Mouse (Mus musculus) liver, adult 2 months (tissue): Measurements from ENCODE around the gene Fbn1. TPM values are rescaled to one million over a fixed set of nuclear protein-coding genes. Genes with fewer than 3 reads are reported as not detected.

Experiments
- DNase-seq: peaks from one replicate; pipeline ENCODE4 v3.0.0-alpha.2; 2011; ENCODE audit warnings: low read depth, low spot score; ENCODE audit errors: extremely low read depth
- H3K27ac ChIP-seq: fragments of 200-500 bp; replicated peaks from 2 replicates; pipeline ENCODE4 v1.5.1; 2012; ENCODE audit warnings: low read depth, mild to moderate bottlenecking, control low read depth, inconsistent platforms, low read length; ENCODE audit not compliant: insufficient read depth
- H3K27me3 ChIP-seq: fragments of 200-500 bp; 2 replicates; pipeline ENCODE4 v1.6.1; 2012; ENCODE audit warnings: mild to moderate bottlenecking, moderate library complexity, low read length, inconsistent platforms; ENCODE audit not compliant: control insufficient read depth, insufficient read depth
- H3K36me3 ChIP-seq: fragments of 200-500 bp; 2 replicates; pipeline ENCODE4 v1.6.1; 2012; ENCODE audit warnings: low read length, inconsistent platforms; ENCODE audit not compliant: control insufficient read depth, insufficient read depth
- H3K4me1 ChIP-seq: fragments of 200-500 bp; 2 replicates; pipeline ENCODE4 v1.6.1; 2011; ENCODE audit warnings: low read length; ENCODE audit not compliant: control insufficient read depth, insufficient read depth
- H3K4me3 ChIP-seq: fragments of 200-500 bp; 2 replicates; pipeline ENCODE4 v1.5.1; 2011; ENCODE audit warnings: low read depth, mild to moderate bottlenecking, control low read depth, low read length, moderate library complexity; ENCODE audit not compliant: insufficient read depth
- H3K79me2 ChIP-seq: fragments of 200-500 bp; 2 replicates; pipeline ENCODE4 v1.6.1; 2012; ENCODE audit warnings: inconsistent platforms, mild to moderate bottlenecking, low read length, moderate library complexity; ENCODE audit not compliant: control insufficient read depth, insufficient read depth
- H3K9ac ChIP-seq: fragments of 200-500 bp; 2 replicates; pipeline ENCODE4 v1.6.1; 2012; ENCODE audit warnings: low read depth, mild to moderate bottlenecking, control low read depth, inconsistent platforms, low read length
- CTCF ChIP-seq: fragments of 200-500 bp; IDR thresholded peaks from 2 replicates; pipeline ENCODE4 v1.5.1; 2011; ENCODE audit warnings: low read depth, low read length, control low read depth
- POLR2A ChIP-seq: fragments of 200-500 bp; IDR thresholded peaks from 2 replicates; pipeline ENCODE4 v1.6.1; 2011; ENCODE audit warnings: low read length, control low read depth; ENCODE audit not compliant: insufficient read depth; ENCODE audit errors: extremely low read depth
- WGBS: fragments of 180-500 bp; shearing (Covaris S2); methylation state at CpG from one replicate; pipeline ENCODE4 v1.1.7; 2018; 5-methylcytosine and 5-hydroxymethylcytosine counted together
- polyA plus RNA-seq: library from polyadenylated mRNA; depleted of rRNA; stranded (reverse); fragments of >200 nt; gene quantifications from 2 replicates; pipeline ENCODE4 v1.2.3, GENCODE M21; 2012
- total RNA-seq: library from RNA; depleted of rRNA; stranded (reverse); fragments of >200 nt; gene quantifications from 2 replicates; pipeline ENCODE4 v1.2.3, GENCODE M21; 2014

Gene Fbn1
- total and polyA plus RNA-seq, 2 experiments: 0.84 to 2.6 TPM

DNA sequence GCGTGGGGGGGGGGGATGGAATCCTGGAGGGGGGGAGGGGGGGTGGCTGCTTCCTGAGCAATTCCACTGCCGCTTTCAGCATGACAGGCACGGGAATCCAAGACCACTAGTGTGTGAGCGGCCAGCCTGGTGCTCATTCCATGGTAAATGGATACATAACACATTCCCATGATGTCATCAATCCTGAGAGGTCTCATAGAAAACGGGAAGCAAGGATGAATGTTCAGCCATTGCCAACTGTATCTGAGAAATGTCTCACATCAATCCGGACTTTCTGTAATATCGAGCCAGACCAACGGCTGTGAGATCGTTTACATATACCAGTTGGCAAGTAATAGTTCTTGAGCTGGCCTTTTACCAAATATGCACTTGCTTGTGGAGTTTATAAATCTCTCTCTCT is 87.2 kb downstream of the Fbn1 start:
- no peaks in the 10 kb centered on the region for H3K4me1 ChIP-seq
- H3K9ac ChIP-seq: no peak overlapping the region
- peak; percentile 1 for DNase-seq
- H3K4me3 ChIP-seq: no peak overlapping the region
- no peaks in the 10 kb centered on the region for H3K79me2 ChIP-seq
- TF ChIP-seq CTCF: no peak
- no peak for TF ChIP-seq POLR2A
- WGBS: 76% methylated on average over 9 of the region's 9 CpGs
- no peaks in the 10 kb centered on the region for H3K27me3 ChIP-seq
- no peak overlapping the region for H3K27ac ChIP-seq
- no peaks in the 10 kb centered on the region for H3K36me3 ChIP-seq

DNA sequence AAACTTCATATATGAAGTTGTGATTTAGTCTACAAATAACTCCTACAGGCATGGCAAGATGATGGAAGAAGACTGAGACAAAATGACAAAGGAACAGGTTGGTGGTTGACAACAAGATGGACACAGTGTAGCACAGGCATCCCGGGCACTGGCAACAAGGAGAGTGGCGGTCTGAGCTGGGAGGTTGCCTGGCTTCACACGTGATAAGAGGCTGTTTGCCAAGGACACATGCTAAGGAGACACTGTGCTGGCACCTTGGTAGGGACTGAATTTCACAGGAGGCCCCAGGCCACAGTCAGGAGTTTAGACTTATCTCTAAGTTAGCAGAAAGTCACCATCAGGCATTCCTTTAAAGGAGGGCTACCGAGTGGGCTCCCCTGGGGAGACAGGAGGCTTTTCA is 88.1 kb downstream of the Fbn1 start:
- DNase-seq: no peak
- WGBS: 78% methylated on average over 4 of the region's 4 CpGs
- Histone ChIP-seq H3K36me3 (no peaks in the 10 kb centered on the region), H3K27me3 (no peaks in the 10 kb centered on the region), H3K4me3 (no peak overlapping the region), H3K79me2 (no peaks in the 10 kb centered on the region), H3K4me1 (no peaks in the 10 kb centered on the region), H3K27ac (no peak overlapping the region), H3K9ac (no peak overlapping the region)
- TF ChIP-seq POLR2A (no peak), CTCF (no peak)

DNA sequence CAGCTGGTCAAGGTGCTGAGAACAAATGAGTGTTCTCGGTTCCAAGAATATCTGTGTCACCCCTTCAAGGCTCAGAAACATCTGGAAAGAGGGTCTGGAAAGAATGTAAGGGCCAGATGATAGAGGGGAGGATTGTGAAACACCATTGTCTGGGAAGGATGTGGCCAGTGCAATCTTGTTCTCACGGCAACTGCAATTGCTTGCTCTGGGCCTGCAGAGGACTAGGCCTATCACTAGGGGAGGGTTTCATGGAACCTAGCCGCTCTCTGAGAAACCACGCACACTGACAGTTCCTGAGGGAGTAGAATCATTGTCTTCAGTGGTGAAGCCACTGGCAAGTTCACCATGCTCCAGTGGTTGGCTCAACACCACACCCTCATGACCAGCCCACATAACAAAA is 89.2 kb downstream of the Fbn1 start:
- H3K27ac ChIP-seq: no peak overlapping the region
- no peak overlapping the region for H3K4me3 ChIP-seq
- no peaks in the 10 kb centered on the region for H3K27me3 ChIP-seq
- TF ChIP-seq POLR2A: no peak
- TF ChIP-seq CTCF: no peak
- DNase-seq: no peak
- H3K4me1 ChIP-seq: no peaks in the 10 kb centered on the region
- H3K36me3 ChIP-seq: no peaks in the 10 kb centered on the region
- H3K79me2 ChIP-seq: no peaks in the 10 kb centered on the region
- no peak overlapping the region for H3K9ac ChIP-seq
- 81% methylated on average over 4 of the region's 4 CpGs for WGBS

DNA sequence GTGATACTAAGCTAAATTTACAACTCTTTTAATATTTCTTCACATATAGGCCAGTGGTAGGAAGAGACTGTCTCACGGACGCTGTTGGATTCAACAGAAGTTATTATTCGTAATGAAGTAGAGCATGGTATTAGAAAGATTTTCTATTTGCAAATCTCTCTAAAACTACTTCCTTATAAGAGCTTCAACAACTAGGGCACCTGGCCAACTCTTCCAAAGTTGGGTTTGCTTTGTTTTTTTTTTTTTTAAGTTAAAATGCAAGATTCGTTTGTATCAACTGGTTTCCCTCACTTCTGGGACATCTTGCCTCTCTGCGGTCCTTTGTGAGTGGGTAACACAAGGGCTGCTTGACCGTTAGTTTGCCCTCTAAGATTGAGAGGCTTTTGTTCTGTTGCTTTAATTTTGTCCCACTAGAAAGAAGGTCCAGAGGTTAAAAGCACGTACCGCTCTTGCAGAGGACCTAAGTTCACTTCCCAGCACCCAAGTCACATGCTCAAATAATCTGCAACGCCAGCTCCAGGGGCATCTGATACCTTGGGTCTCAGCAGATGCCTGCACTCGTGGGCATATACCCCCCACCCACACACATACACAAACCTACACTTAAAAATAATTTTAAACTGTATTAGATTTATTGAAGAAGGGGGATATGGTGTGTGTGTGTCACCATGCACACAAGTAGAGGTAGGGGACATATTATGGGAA is 91.1 kb downstream of the Fbn1 start:
- Histone ChIP-seq H3K79me2 (no peaks in the 10 kb centered on the region), H3K4me1 (no peaks in the 10 kb centered on the region), H3K27me3 (no peaks in the 10 kb centered on the region), H3K9ac (no peak overlapping the region), H3K36me3 (no peaks in the 10 kb centered on the region), H3K27ac (no peak overlapping the region), H3K4me3 (no peak overlapping the region)
- TF ChIP-seq CTCF: no peak
- no peak for TF ChIP-seq POLR2A
- no peak for DNase-seq
- WGBS: 75% methylated on average over 10 of the region's 10 CpGs

DNA sequence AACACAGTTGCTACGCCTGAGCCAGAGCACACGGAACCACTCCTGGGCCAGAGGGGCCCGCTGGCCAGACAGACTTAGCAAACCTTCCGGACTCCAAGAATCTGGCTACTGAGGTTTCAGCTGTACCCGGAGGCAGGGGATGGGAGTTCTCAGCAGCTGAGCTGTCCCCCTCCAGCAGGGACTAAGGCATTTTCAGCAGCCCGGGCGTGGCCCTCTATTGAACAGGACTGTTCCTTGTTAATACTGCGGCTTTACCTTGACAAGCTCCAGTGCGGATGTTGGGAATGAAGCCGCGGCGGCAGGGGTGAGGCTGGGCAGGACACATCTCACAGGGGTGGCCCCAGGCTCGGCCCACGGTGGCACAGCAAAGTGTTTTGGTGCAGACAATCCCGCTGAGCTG is 95.4 kb downstream of the Fbn1 start:
- Histone ChIP-seq H3K79me2 (no peaks in the 10 kb centered on the region), H3K27me3 (no peaks in the 10 kb centered on the region), H3K36me3 (no peaks in the 10 kb centered on the region), H3K4me3 (no peak overlapping the region), H3K9ac (no peak overlapping the region), H3K4me1 (no peaks in the 10 kb centered on the region), H3K27ac (no peak overlapping the region)
- TF ChIP-seq POLR2A (no peak), CTCF (no peak)
- 88% methylated on average over 15 of the region's 15 CpGs for WGBS
- no peak for DNase-seq

DNA sequence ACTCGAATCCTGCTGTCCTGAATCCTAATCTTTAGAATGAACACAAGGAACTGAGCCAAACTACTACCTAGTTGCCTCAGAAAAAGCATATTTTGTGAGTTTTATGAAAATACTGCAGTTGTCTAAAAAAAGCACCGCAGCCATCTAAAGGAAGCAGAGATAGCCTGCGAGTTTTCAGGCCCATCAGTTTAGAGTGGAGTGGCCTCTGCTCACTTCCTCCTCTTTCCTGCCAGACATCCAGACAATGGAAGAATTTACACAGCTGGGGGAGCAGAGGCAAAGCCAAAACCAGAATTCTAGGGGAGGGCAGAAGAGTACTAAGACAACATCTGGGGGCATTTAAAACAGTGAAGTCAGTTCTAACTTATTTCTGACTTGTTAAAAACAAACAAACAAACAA is 96.0 kb downstream of the Fbn1 start:
- DNase-seq: peak; percentile 5
- Histone ChIP-seq H3K36me3 (no peaks in the 10 kb centered on the region), H3K27me3 (no peaks in the 10 kb centered on the region), H3K27ac (no peak overlapping the region; the same call in 1 of the 2 replicates), H3K4me3 (no peak overlapping the region), H3K79me2 (no peaks in the 10 kb centered on the region), H3K4me1 (no peaks in the 10 kb centered on the region), H3K9ac (no peak overlapping the region)
- WGBS: 77% methylated on average over 3 of the region's 3 CpGs
- TF ChIP-seq POLR2A (no peak), CTCF (no peak)
